Mouse (Mus musculus) spleen, adult 2 months (tissue): ENCODE data around the gene Utp4. TPM values are rescaled to one million over a fixed set of nuclear protein-coding genes. Genes with fewer than 3 reads are reported as not detected.
A peak's percentile ranks its signal among the peaks of the same experiment; 100 is the strongest.

ENCODE experiments used
- DNase-seq, 2 experiments: peaks; one replicate each; pipeline versions ENCODE4 v3.0.0 to v3.0.0-alpha.2; 2012 to 2021; ENCODE audit warnings: low spot score in 2 of 2, low read depth in 1 of 2
- H3K27ac ChIP-seq: fragments of 200-500 bp; 2 replicates; pipeline ENCODE4 v1.5.1; 2012; ENCODE audit warnings: low read length, inconsistent platforms; ENCODE audit not compliant: insufficient read depth
- H3K27me3 ChIP-seq: fragments of 200-500 bp; 2 replicates; pipeline ENCODE4 v1.6.1; 2012; ENCODE audit warnings: mild to moderate bottlenecking, moderate library complexity, low read length, inconsistent platforms; ENCODE audit not compliant: control insufficient read depth, insufficient read depth
- H3K36me3 ChIP-seq: fragments of 200-500 bp; 2 replicates; pipeline ENCODE4 v1.6.1; 2012; ENCODE audit warnings: mild to moderate bottlenecking, low read length, inconsistent platforms; ENCODE audit not compliant: control insufficient read depth, insufficient read depth
- H3K4me1 ChIP-seq: fragments of 200-500 bp; 2 replicates; pipeline ENCODE4 v1.6.1; 2011; ENCODE audit warnings: inconsistent platforms; ENCODE audit not compliant: control insufficient read depth, insufficient read depth, insufficient read length
- H3K4me3 ChIP-seq: fragments of 200-500 bp; 2 replicates; pipeline ENCODE4 v1.5.1; 2011; ENCODE audit warnings: mild to moderate bottlenecking, inconsistent platforms; ENCODE audit not compliant: insufficient read depth, insufficient read length; ENCODE audit errors: extremely low read depth
- CTCF ChIP-seq: fragments of 200-500 bp; IDR thresholded peaks from 2 replicates; pipeline ENCODE4 v1.5.1; 2011; ENCODE audit warnings: mild to moderate bottlenecking, inconsistent platforms; ENCODE audit not compliant: insufficient read depth, insufficient read length, insufficient replicate concordance; ENCODE audit errors: extremely low read depth
- POLR2A ChIP-seq: fragments of 200-500 bp; IDR thresholded peaks from 2 replicates; pipeline ENCODE4 v1.6.1; 2011; ENCODE audit warnings: low read depth, low read length, inconsistent platforms
- WGBS: fragments of 180-500 bp; shearing (Covaris S2); methylation state at CpG from one replicate; pipeline ENCODE4 v1.1.7; 2018; 5-methylcytosine and 5-hydroxymethylcytosine counted together
- polyA plus RNA-seq: library from polyadenylated mRNA; depleted of rRNA; stranded (reverse); fragments of >200 nt; gene quantifications from 2 replicates; pipeline ENCODE4 v1.2.3, GENCODE M21; 2012

The Utp4 gene
- polyA plus RNA-seq, 1 experiment = 13.6 TPM

DNA sequence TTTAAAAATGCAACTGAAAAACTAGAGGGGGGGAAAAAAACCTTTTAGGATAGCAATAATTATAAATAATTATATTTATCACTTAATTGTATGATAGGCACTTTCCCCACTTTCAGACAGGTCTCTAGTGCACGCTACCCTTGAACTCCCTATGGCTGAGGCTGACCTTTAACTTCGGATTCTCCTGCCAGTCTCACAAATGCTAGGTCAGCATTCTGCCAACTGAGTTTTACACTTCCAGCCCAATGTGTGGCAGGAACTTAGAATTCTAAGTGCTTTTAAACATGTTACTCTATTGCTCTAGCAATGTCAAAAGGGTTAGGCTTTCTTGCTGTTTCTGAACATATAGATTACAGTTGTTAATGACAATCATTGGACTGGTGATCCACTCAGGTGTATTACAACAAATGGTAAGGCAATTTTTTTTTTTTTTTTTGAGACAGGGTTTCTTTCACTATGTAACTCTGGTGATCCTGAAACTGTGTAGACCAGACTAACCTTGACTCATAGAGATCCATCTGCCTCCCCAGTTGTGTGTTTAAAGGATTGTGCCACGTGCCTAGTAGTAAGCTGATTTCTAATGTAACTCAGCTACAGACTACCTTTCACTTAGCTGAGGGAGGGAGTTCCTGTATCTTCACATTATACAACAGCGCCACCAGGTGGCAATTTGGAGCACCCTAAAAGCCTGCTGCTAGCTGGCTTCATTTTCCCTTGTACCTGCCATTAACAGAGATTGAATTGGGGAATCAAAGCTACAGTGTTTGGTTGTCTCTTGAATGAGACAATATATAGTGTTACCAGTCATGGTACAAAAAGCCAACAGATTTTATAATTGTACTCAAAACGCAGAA, 5.9 kb upstream of the Utp4 start:
- peak; percentile 66 to 76 for DNase-seq

DNA sequence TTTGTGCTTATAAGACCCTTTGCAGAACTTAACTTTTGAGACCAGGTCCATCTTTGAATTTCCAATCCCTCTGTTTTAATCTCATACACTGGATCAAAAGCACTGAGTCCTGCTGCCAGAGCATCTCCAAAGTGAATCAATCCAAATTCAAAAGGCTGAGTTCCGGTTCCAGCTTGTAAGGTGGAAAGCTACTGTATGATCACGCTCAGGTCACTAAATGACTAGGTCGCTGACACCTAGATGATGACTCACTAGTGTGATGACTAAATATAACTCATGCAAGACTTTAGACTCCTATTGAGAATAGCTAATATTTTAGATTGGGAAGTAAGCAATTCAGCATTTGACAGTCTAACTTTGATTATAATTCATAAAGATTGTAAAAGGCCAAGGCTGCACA, 4.6 kb upstream of the Utp4 start:
- TF ChIP-seq CTCF = no peak
- TF ChIP-seq POLR2A = no peak
- peaks cover 16% of the 10 kb centered on the region for H3K36me3 ChIP-seq
- WGBS = 79% methylated on average over 3 of the region's 3 CpGs

More for the DNA sequence above, 5.9 kb upstream of the Utp4 start:
- H3K4me1 ChIP-seq = no peaks in the 10 kb centered on the region; the same call in 1 of the 2 replicates
- peaks cover 25% of the 10 kb centered on the region for H3K36me3 ChIP-seq
- H3K27me3 ChIP-seq = no peaks in the 10 kb centered on the region
- TF ChIP-seq CTCF (peak; percentile 68; the same call in 1 of the 2 replicates), POLR2A (no peak)
- no peak overlapping the region for H3K27ac ChIP-seq
- WGBS = 41% methylated on average over 5 of the region's 5 CpGs
- H3K4me3 ChIP-seq = no peak overlapping the region

DNA sequence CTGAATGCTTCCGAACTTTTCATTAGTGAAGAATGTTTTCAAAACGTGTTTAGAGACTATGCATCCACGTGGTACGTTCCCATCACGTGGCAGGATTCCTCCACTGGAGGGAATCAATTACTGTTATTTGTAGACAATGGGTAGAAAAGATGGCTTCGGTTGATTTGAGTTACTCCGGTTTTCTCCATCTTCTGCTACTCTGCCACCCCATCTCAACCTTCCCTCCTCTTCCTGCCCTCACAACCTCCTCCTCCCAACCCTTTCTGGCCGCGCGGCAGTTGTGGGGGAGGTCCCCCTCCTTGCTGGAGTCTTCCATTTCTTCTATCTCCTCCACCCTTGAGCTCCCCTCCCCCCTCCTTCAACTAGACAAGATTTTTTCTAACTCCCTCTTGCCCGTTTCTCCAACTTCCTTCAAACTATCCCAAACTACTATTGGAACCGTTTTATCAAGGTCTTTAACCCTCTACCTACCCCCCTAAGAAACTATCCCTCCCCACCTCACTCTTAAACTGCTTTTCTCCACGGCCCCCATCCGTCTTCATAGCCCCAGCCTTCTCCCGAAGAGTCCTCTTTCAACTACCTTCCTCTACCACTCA, 1.1 kb upstream of the Utp4 start:
- H3K36me3 ChIP-seq = no peaks in the 10 kb centered on the region
- H3K4me1 ChIP-seq = no peaks in the 10 kb centered on the region; the same call in none of the 2 replicates
- H3K27me3 ChIP-seq = no peaks in the 10 kb centered on the region
- no peak for DNase-seq
- TF ChIP-seq CTCF (no peak), POLR2A (no peak)
- peak overlapping the region; percentile 94; the same call in 1 of the 2 replicates for H3K27ac ChIP-seq
- WGBS = under 1% methylated on average over 15 of the region's 15 CpGs
- peak overlapping the region; percentile 72 for H3K4me3 ChIP-seq

More for the DNA sequence above, 4.6 kb upstream of the Utp4 start:
- no peak overlapping the region for H3K4me3 ChIP-seq
- no peak overlapping the region for H3K27ac ChIP-seq
- H3K27me3 ChIP-seq = no peaks in the 10 kb centered on the region
- DNase-seq = no peak
- H3K4me1 ChIP-seq = no peaks in the 10 kb centered on the region; the same call in none of the 2 replicates

DNA sequence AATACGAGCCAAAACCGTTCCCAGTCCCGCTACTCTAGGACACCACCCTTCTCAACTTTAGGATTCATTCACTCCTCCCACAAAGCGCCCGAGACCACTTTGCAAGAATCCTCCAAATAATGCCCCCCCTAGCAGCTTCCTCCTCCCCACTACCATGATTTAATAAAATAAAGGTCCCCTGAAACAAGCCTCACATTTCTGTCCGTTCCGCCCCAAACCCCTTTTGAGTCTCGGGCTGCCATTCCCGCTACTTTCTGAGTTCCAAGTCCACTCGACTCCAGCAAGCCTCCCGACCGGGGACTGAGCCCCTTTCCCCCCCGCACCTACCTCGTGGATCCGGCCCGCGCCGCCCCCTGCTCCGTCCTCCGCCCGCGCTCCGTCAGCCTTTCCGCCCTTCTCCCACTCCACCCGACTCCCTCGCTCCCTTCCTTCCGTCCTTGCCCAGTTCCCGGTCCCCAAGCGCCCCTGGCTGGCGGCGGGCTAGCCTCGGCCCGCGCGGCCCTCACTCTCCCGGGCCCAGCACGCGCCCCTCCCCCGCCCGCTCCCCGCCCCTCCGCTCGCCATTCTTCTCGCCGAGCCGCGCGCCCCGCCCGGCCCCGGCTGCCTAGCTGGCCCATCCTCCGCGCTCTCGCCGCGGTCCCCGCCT, 507 bp upstream of the Utp4 start:
- Histone ChIP-seq H3K27me3 (no peaks in the 10 kb centered on the region), H3K27ac (peak overlapping the region; percentile 94), H3K4me3 (peak overlapping the region; percentile 72), H3K36me3 (peaks cover 1% of the 10 kb centered on the region; the same call in 1 of the 2 replicates), H3K4me1 (no peaks in the 10 kb centered on the region; the same call in none of the 2 replicates)
- 2% methylated on average over 46 of the region's 57 CpGs for WGBS
- TF ChIP-seq POLR2A (no peak), CTCF (no peak)
- DNase-seq = peak in 1 of 2 experiments; percentile 44

DNA sequence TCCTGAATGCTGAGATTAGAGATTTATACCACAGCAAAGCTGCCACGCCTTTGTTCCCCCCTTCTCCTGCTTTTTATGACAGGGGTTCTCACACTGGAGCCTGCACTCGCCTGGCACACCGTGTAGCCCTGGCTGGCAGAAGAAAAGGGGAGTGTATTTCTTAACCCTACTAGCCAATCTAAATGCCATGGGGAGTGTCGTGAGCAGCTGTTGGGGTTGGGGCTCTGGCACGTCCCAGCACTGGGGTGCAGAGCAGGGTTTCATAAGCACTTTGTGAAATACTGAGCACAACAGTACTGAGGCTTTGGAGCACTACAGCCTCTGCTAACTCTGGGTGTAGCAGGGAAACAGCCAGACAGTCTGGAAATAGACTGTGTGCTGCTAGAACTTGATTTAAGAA, 6.0 kb downstream of the Utp4 start:
- Histone ChIP-seq H3K4me3 (no peak overlapping the region), H3K27me3 (no peaks in the 10 kb centered on the region), H3K27ac (no peak overlapping the region), H3K4me1 (no peaks in the 10 kb centered on the region; the same call in 1 of the 2 replicates), H3K36me3 (peaks cover 18% of the 10 kb centered on the region)
- TF ChIP-seq POLR2A (no peak), CTCF (no peak)
- no peak for DNase-seq
- WGBS = 90% methylated on average over 5 of the region's 5 CpGs

DNA sequence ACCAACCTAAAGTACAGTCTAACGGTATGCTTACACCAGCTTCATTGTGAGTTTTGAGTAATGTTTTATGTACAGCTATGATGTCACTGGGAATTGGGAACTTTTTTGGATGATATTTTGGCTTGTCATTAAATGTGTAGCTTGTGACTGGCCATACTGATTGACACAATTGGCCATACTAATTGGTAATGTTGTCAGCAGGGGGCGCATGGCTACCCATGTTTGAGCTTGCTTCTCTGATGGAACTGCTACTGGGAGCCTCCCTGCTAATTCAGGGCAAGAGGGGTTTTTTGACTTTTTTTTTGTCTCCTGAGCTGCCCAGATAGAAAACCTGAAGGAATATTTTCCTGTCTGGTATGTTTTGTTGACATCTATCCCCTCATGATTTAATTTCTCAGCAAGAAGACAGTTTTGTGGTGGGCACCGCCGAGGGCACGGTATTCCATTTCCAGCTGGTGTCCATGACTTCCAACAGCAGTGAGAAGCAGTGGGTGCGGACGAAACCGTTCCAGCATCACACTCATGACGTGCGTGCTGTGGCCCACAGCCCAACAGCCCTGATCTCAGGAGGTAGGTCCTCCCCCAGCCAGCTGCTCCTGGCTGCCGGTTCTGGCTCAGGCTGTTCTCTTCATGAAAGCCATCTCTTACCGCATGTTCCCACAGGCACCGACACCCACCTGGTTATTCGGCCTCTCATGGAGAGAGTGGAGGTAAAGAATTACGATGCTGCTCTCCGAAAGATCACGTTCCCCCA, 12.5 kb downstream of the Utp4 start:
- H3K4me3 ChIP-seq = no peak overlapping the region
- no peaks in the 10 kb centered on the region for H3K27me3 ChIP-seq
- peak in 1 of 2 experiments; percentile 56 for DNase-seq
- peaks cover 24% of the 10 kb centered on the region for H3K36me3 ChIP-seq
- 91% methylated on average over 17 of the region's 17 CpGs for WGBS
- no peaks in the 10 kb centered on the region for H3K4me1 ChIP-seq
- H3K27ac ChIP-seq = no peak overlapping the region
- TF ChIP-seq CTCF (peak; percentile 40; the same call in 1 of the 2 replicates), POLR2A (no peak)
